Mouse (Mus musculus) kidney, adult 2 months (tissue): Measurements from ENCODE around the gene Psat1.

Source experiments
- CTCF ChIP-seq: fragments of 200-500 bp; conservative IDR thresholded peaks from 2 replicates; pipeline ENCODE4 v1.5.1; 2011; ENCODE audit warnings: low read depth, mild to moderate bottlenecking, control low read depth, low read length, moderate library complexity, mixed read lengths; ENCODE audit not compliant: insufficient read depth, insufficient read length
- POLR2A ChIP-seq: fragments of 200-500 bp; IDR thresholded peaks from one replicate; pipeline ENCODE4 v1.6.1; 2011; ENCODE audit warnings: low read depth, low read length, control low read depth

DNA sequence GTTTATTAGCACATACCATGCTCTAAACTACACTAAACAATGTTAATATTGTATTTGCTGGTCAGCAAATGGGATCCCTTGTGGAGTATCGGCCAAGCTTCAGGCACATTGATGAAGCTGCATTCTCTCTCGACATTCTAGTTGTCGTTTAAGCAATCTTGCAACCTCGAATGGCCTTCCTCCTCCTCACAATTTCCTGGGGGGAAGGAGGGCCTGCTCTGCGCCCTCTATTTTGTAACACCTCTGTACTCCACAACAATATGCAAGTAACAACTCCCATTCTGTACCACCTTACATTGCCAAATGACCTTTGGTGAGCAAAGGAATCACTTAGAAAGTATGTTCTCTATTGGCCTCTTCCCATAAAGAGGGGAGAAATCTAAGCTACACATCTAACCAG is 91.8 kb downstream of the Psat1 start:
- TF ChIP-seq CTCF (no peak), POLR2A (no peak)
